Mouse (Mus musculus) lung, embryonic 14.5 days (tissue): ENCODE measurements around the gene Pcyt1b. TPM values are rescaled to one million over a fixed set of nuclear protein-coding genes. Genes with fewer than 3 reads are reported as not detected.
A peak's percentile ranks its signal among the peaks of the same experiment; 100 is the strongest.

Experiments used
- ATAC-seq: fragments of 200-750 bp; cut with Nextera tagmentation; 2 replicates; pipeline ENCODE4 v1.8.0; 2017; ENCODE audit warnings: mild to moderate bottlenecking, moderate TSS enrichment, moderate library complexity; ENCODE audit not compliant: insufficient read depth
- DNase-seq: peaks from one replicate; pipeline ENCODE4 v3.0.0-alpha.2; 2015
- H3K27ac ChIP-seq: fragments of 300-500 bp; sonication (generic); 2 replicates; pipeline ENCODE4 v1.5.1; 2014; ENCODE audit warnings: low read depth, mild to moderate bottlenecking, moderate library complexity
- H3K27me3 ChIP-seq: fragments of 300-500 bp; sonication (generic); 2 replicates; pipeline ENCODE4 v1.6.1; 2014; ENCODE audit warnings: low read length, control low read depth; ENCODE audit not compliant: insufficient read depth
- H3K36me3 ChIP-seq: fragments of 300-500 bp; sonication (generic); 2 replicates; pipeline ENCODE4 v1.6.1; 2014; ENCODE audit warnings: control low read depth; ENCODE audit not compliant: insufficient read depth
- H3K4me1 ChIP-seq: fragments of 300-500 bp; sonication (generic); 2 replicates; pipeline ENCODE4 v1.6.1; 2014; ENCODE audit warnings: antibody characterized with exemption, control low read depth; ENCODE audit not compliant: insufficient read depth
- H3K4me2 ChIP-seq: fragments of 300-500 bp; sonication (generic); 2 replicates; pipeline ENCODE4 v1.6.1; 2014; ENCODE audit warnings: mild to moderate bottlenecking
- H3K4me3 ChIP-seq: fragments of 300-500 bp; sonication (generic); 2 replicates; pipeline ENCODE4 v1.5.1; 2014; ENCODE audit warnings: low read depth, low read length
- H3K9ac ChIP-seq: fragments of 300-500 bp; sonication (generic); 2 replicates; pipeline ENCODE4 v1.6.1; 2014
- H3K9me3 ChIP-seq: fragments of 300-500 bp; sonication (generic); 2 replicates; pipeline ENCODE4 v1.6.1; 2016; ENCODE audit warnings: low read depth, low read length, control low read depth
- CTCF ChIP-seq: IDR thresholded peaks from 2 replicates; pipeline ENCODE4 v1.5.1; 2016; ENCODE audit warnings: antibody characterized with exemption, low read depth
- polyA plus RNA-seq: library from polyadenylated mRNA; unstranded; fragments of >200 nt; fragmentation: Nextera tagmentation; extraction: Ambion mirVana; gene quantifications from 2 replicates; pipeline ENCODE4 v1.2.1, GENCODE M21; 2014

Pcyt1b gene
- polyA plus RNA-seq, 1 experiment from 2014 or later: 1.5 TPM

GRCm38 (mm10) chrX:93793168-93793567 is 138.5 kb downstream of the Pcyt1b start:
- DNase-seq: peak; percentile 49
- no peaks in the 10 kb centered on the region for H3K27me3 ChIP-seq
- no peak overlapping the region for H3K27ac ChIP-seq
- no peak for ATAC-seq
- H3K4me2 ChIP-seq: no peak overlapping the region
- H3K4me3 ChIP-seq: no peak overlapping the region
- TF ChIP-seq CTCF: peak; percentile 62
- no peaks in the 10 kb centered on the region for H3K9me3 ChIP-seq
- no peak overlapping the region for H3K9ac ChIP-seq
- no peaks in the 10 kb centered on the region for H3K4me1 ChIP-seq
- no peaks in the 10 kb centered on the region for H3K36me3 ChIP-seq

Other genes starting within 250 kb of the Pcyt1b start
- gene Pola1, start 22.7 kb upstream of the Pcyt1b start, polyA plus RNA-seq: 25.0 and 26.2 TPM in 2 replicates
- 68.9 and 72.9 TPM in 2 replicates for gene Pdk3, start 177.3 kb downstream of the Pcyt1b start, polyA plus RNA-seq